Mouse (Mus musculus): ENCODE data around the gene Siah3. TPM values are rescaled to one million over a fixed set of nuclear protein-coding genes. Genes with fewer than 3 reads are reported as not detected.

Siah3 gene
- polyA plus RNA-seq (2017; shearing (Covaris generic)) = 1.2 TPM

DNA sequence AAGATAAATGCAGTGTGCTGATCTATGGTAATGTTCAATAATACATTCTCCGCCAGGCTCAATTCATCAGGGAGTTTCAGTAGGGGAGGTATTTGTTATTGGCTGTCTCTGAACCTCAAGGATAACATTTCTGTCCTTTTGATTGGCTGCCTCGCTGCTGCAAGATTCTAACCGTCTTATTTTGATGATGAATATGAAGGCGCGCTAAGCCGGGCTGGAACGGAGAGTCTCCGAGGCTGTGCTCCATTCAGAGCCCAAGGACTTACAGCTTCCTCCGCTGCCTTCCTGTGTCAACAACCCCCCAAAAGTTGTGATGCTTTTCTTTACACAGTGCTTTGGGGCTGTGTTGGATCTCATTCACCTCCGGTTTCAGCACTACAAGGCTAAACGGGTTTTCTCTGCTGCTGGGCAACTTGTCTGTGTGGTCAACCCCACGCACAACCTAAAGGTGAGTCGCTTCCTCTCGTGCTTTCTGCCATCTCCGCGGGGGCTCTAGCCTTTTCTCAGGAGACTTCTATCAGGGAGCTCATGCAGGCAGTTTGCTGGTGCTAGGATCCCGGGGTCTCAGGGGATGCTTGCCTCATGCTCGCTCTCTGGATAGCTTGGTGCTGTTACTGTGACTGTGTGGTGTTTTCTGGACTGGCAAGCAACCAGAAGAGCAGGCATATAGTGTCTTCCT lies at the start of gene Siah3:
Gene Siah3, plus strand, starts transcription at position 240 of the 679 bp plus-strand sequence.

Other genes starting within 250 kb of the Siah3 start
- not detected for gene Cpb2, start 213.7 kb upstream of the Siah3 start, polyA plus RNA-seq (2017; shearing (Covaris generic))
- 51.6 TPM for gene Zc3h13, start 171.6 kb upstream of the Siah3 start, polyA plus RNA-seq (2017; shearing (Covaris generic))
- gene Spert, start 137.1 kb downstream of the Siah3 start, polyA plus RNA-seq (2017; shearing (Covaris generic)) = not detected
- gene Erich6b, start 186.3 kb downstream of the Siah3 start, polyA plus RNA-seq (2017; shearing (Covaris generic)) = not detected